In genomic region chr17:83807778-83808398, GRCm38 (mm10) we compare ENCODE assay signal across 8 mouse cellular contexts. TPM values are rescaled to one million over a fixed set of nuclear protein-coding genes. Genes with fewer than 3 reads are reported as not detected.
DNase-seq lines count a peak whose midpoint lies in the region; ATAC-seq and TF ChIP-seq lines count a peak whose summit lies in the region.

No protein-coding gene starts in this region.

- no peaks in the 10 kb centered on the region for H3K9me3 ChIP-seq in neural tube, embryonic 15.5 days (replicated peaks)
- H3K9me3 ChIP-seq in limb, embryonic 11.5 days (ENCODE audit: control insufficient read depth, low read length), result no peaks in the 10 kb centered on the region
- no peaks in the 10 kb centered on the region for H3K9me3 ChIP-seq in neural tube, embryonic 11.5 days (ENCODE audit: control insufficient read depth, low read length)

- no peak overlapping the region for H3K9ac ChIP-seq in neural tube, embryonic 15.5 days (replicated peaks)
- H3K9ac ChIP-seq in limb, embryonic 11.5 days (ENCODE audit: low read length), result no peak overlapping the region
- no peak overlapping the region for H3K9ac ChIP-seq in neural tube, embryonic 11.5 days (ENCODE audit: low read length)

- no peak overlapping the region for H3K4me3 ChIP-seq in neural tube, embryonic 15.5 days (replicated peaks)
- H3K4me3 ChIP-seq in embryonic fibroblast, embryonic 13.5 days (ENCODE audit: insufficient read depth, low read length), result no peak overlapping the region
- no peak overlapping the region for H3K4me3 ChIP-seq in limb, embryonic 11.5 days (ENCODE audit: low read depth, low read length)
- no peak overlapping the region for H3K4me3 ChIP-seq in neural tube, embryonic 11.5 days (ENCODE audit: low read depth, low read length)
- H3K4me3 ChIP-seq in thymus, adult 2 months (ENCODE audit: control insufficient read depth, insufficient read depth, low read length), result no peak overlapping the region

- peaks cover 14% of the 10 kb centered on the region for H3K4me1 ChIP-seq in neural tube, embryonic 15.5 days
- no peaks in the 10 kb centered on the region for H3K4me1 ChIP-seq in embryonic fibroblast, embryonic 13.5 days (ENCODE audit: control insufficient read depth, insufficient read depth, low read length)
- H3K4me1 ChIP-seq in limb, embryonic 11.5 days (ENCODE audit: control insufficient read depth, insufficient read depth, low read length), result no peaks in the 10 kb centered on the region
- no peaks in the 10 kb centered on the region for H3K4me1 ChIP-seq in neural tube, embryonic 11.5 days (ENCODE audit: control insufficient read depth, insufficient read depth, low read length)
- peaks cover 8% of the 10 kb centered on the region for H3K4me1 ChIP-seq in thymus, adult 2 months (replicated peaks; ENCODE audit: control insufficient read depth, insufficient read depth, low read length)

- no peak for TF ChIP-seq POLR2A in embryonic fibroblast, embryonic 13.5 days (IDR thresholded peaks at IDR 0.05; ENCODE audit: low read depth, low read length)
- TF ChIP-seq POLR2A in thymus, adult 2 months (IDR thresholded peaks at IDR 0.05; ENCODE audit: control insufficient read depth, extremely low read depth, insufficient read depth, low read length, poor library complexity), result no peak

- peaks cover 35% of the 10 kb centered on the region for H3K36me3 ChIP-seq in neural tube, embryonic 15.5 days
- peaks cover 6% of the 10 kb centered on the region; the same call in 1 of the 2 replicates for H3K36me3 ChIP-seq in limb, embryonic 11.5 days (ENCODE audit: control insufficient read depth, insufficient read depth, low read length)
- H3K36me3 ChIP-seq in neural tube, embryonic 11.5 days (ENCODE audit: control insufficient read depth, insufficient read depth, low read length), result no peaks in the 10 kb centered on the region
- peaks cover 13% of the 10 kb centered on the region; the same call in 1 of the 2 replicates for H3K36me3 ChIP-seq in thymus, adult 2 months (ENCODE audit: control insufficient read depth, insufficient read depth, low read length)

- H3K27ac ChIP-seq in neural tube, embryonic 15.5 days (replicated peaks), result no peak overlapping the region
- H3K27ac ChIP-seq in embryonic fibroblast, embryonic 13.5 days (ENCODE audit: insufficient read depth, low read length), result no peak overlapping the region
- no peak overlapping the region for H3K27ac ChIP-seq in limb, embryonic 11.5 days (replicated peaks; ENCODE audit: low read depth, low read length)
- H3K27ac ChIP-seq in neural tube, embryonic 11.5 days (ENCODE audit: low read depth, low read length), result no peak overlapping the region
- H3K27ac ChIP-seq in thymus, adult 2 months (ENCODE audit: control insufficient read depth, insufficient read depth, low read length), result no peak overlapping the region

- ATAC-seq in neural tube, embryonic 15.5 days (ENCODE audit: low FRiP score), result no peak
- no peak for ATAC-seq in limb, embryonic 11.5 days (ENCODE audit: insufficient number of reproducible peaks, low FRiP score, low TSS enrichment, low read depth)
- no peak for ATAC-seq in neural tube, embryonic 11.5 days (ENCODE audit: insufficient read depth, low FRiP score, low TSS enrichment)

- WGBS in neural tube, embryonic 15.5 days, result 74% methylated on average over 11 of the region's 11 CpGs
- WGBS in limb, embryonic 11.5 days, result 74% methylated on average over 11 of the region's 11 CpGs
- WGBS in neural tube, embryonic 11.5 days, result 71% methylated on average over 11 of the region's 11 CpGs
- 76% methylated on average over 11 of the region's 11 CpGs for WGBS in thymus, adult 2 months

- no peaks in the 10 kb centered on the region for H3K27me3 ChIP-seq in neural tube, embryonic 15.5 days (replicated peaks)
- H3K27me3 ChIP-seq in limb, embryonic 11.5 days (ENCODE audit: control insufficient read depth, insufficient read depth, low read length), result no peaks in the 10 kb centered on the region
- H3K27me3 ChIP-seq in neural tube, embryonic 11.5 days (ENCODE audit: control insufficient read depth, insufficient read depth, low read length), result no peaks in the 10 kb centered on the region
- no peaks in the 10 kb centered on the region for H3K27me3 ChIP-seq in thymus, adult 2 months (ENCODE audit: control insufficient read depth, insufficient read depth, low read length)

- no peak overlapping the region for H3K4me2 ChIP-seq in neural tube, embryonic 15.5 days
- H3K4me2 ChIP-seq in limb, embryonic 11.5 days (ENCODE audit: low read depth, severe bottlenecking), result no peak overlapping the region
- no peak overlapping the region for H3K4me2 ChIP-seq in neural tube, embryonic 11.5 days (ENCODE audit: low read depth)

- TF ChIP-seq CTCF in embryonic fibroblast, embryonic 13.5 days (IDR thresholded peaks at IDR 0.05; ENCODE audit: borderline replicate concordance, insufficient read depth, low read length), result peak; percentile 32; the same call in 1 of the 2 replicates
- TF ChIP-seq CTCF in thymus, adult 2 months (IDR thresholded peaks at IDR 0.05; ENCODE audit: borderline replicate concordance, control insufficient read depth, extremely low read depth, insufficient read depth, low read length, poor library complexity), result peak; percentile 41; the same call in 1 of the 2 replicates

- DNase-seq in neural tube, embryonic 10.5 days (ENCODE audit: extremely low spot score, low spot score), result peak; percentile 60
- peak; percentile 71 to 77 for DNase-seq in adrenal gland, postnatal 36 days
- DNase-seq in hindlimb bud, embryonic 11.5 days (ENCODE audit: extremely low spot score, low read depth, low spot score), result peak; percentile 28
- DNase-seq in limb, embryonic 11.5 days (ENCODE audit: low spot score), result peak; percentile 75
- peak; percentile 71 for DNase-seq in neural tube, embryonic 11.5 days (ENCODE audit: low spot score)
- DNase-seq in thymus, adult 2 months, result peak; percentile 74

RNA-seq across cellular contexts. Expression of gene Haao, which starts 39.9 kb away (rescaled TPM):
- 0.22 and 3.6 TPM in 2 replicates for polyA plus RNA-seq in neural tube, embryonic 15.5 days (2015; fragmentation: Nextera tagmentation; extraction: Ambion mirVana)
- total RNA-seq in adrenal gland, postnatal 36 days (2021), result under 1 TPM; 0.36 to 0.76 TPM
- polyA plus RNA-seq in embryonic fibroblast, embryonic 13.5 days (2011; ENCODE audit: insufficient read length, low read depth, missing spikeins), result not detected in 2 replicates
- 0.43 and 0.91 TPM in 2 replicates for polyA plus RNA-seq in limb, embryonic 11.5 days (2014; fragmentation: Nextera tagmentation; extraction: Ambion mirVana)
- not detected in 2 replicates for polyA plus RNA-seq in neural tube, embryonic 11.5 days (2014; fragmentation: Nextera tagmentation; extraction: Ambion mirVana)
- polyA plus RNA-seq in thymus, adult 2 months (2012; rRNA removed), result 10.4 and 11.4 TPM in 2 replicates
